Mouse (Mus musculus): ENCODE measurements around the gene Olfr709-ps1. TPM values are rescaled to one million over a fixed set of nuclear protein-coding genes. Genes with fewer than 3 reads are reported as not detected.

Olfr709-ps1 gene
- total RNA-seq (2023) = under 1 TPM; 0.20 to 0.21 TPM

GRCm38 (mm10) chr7:106932119-106932518, at the start of gene Olfr709-ps1:
Olfr709-ps1 (minus strand) TSS chr7:106932219.

GRCm38 (mm10) chr7:106975353-106975752, 43.3 kb upstream of the Olfr709-ps1 start, which contains the start of gene Olfr711:
Olfr711 (minus strand) TSS chr7:106975453.

GRCm38 (mm10) chr7:106963837-106964236, 31.8 kb upstream of the Olfr709-ps1 start, which contains the start of gene Olfr6:
Olfr6 (minus strand) TSS chr7:106963937.

GRCm38 (mm10) chr7:106948212-106948611, 16.2 kb upstream of the Olfr709-ps1 start, which contains the start of gene Olfr710:
Olfr710 (minus strand) TSS chr7:106948312.

GRCm38 (mm10) chr7:106907676-106908075, 24.3 kb downstream of the Olfr709-ps1 start, which contains the start of gene Olfr1532-ps1:
Olfr1532-ps1 (plus strand) TSS chr7:106908001.

GRCm38 (mm10) chr7:106901141-106901540, 30.9 kb downstream of the Olfr709-ps1 start, which contains the start of gene Olfr707:
Olfr707 (minus strand) TSS chr7:106901241.

GRCm38 (mm10) chr7:106888062-106888461, 44.0 kb downstream of the Olfr709-ps1 start, which contains the start of gene Olfr706:
Olfr706 (minus strand) TSS chr7:106888162.

GRCm38 (mm10) chr7:106876791-106877190, 55.2 kb downstream of the Olfr709-ps1 start, which contains the start of gene Olfr705:
Olfr705 (minus strand) TSS chr7:106876891.

Other genes with a start within 250 kb of the Olfr709-ps1 start
- gene Olfr694, start 240.4 kb downstream of the Olfr709-ps1 start, total RNA-seq (2023) = not detected
- not detected for gene Olfr695, start 215.8 kb downstream of the Olfr709-ps1 start, total RNA-seq (2023)
- not detected for gene Olfr697, start 189.8 kb downstream of the Olfr709-ps1 start, total RNA-seq (2023)
- not detected for gene Olfr698, start 176.8 kb downstream of the Olfr709-ps1 start, total RNA-seq (2023)
- not detected for gene Olfr699, start 139.0 kb downstream of the Olfr709-ps1 start, total RNA-seq (2023)
- gene Olfr700, start 123.4 kb downstream of the Olfr709-ps1 start, total RNA-seq (2023) = not detected
- not detected for gene Olfr701, start 118.1 kb downstream of the Olfr709-ps1 start, total RNA-seq (2023)
- gene Olfr702, start 98.3 kb downstream of the Olfr709-ps1 start, total RNA-seq (2023) = not detected
- not detected for gene Olfr703, start 88.9 kb downstream of the Olfr709-ps1 start, total RNA-seq (2023)
- not detected for gene Olfr704, start 69.0 kb downstream of the Olfr709-ps1 start, total RNA-seq (2023)
- gene Olfr705, start 55.3 kb downstream of the Olfr709-ps1 start, total RNA-seq (2023) = not detected
- not detected for gene Olfr706, start 44.1 kb downstream of the Olfr709-ps1 start, total RNA-seq (2023)
- gene Olfr707, start 31.0 kb downstream of the Olfr709-ps1 start, total RNA-seq (2023) = not detected
- not detected for gene Olfr1532-ps1, start 24.2 kb downstream of the Olfr709-ps1 start, total RNA-seq (2023)
- gene Olfr710, start 16.1 kb upstream of the Olfr709-ps1 start, total RNA-seq (2023) = not detected
- not detected for gene Olfr6, start 31.7 kb upstream of the Olfr709-ps1 start, total RNA-seq (2023)
- not detected for gene Olfr711, start 43.2 kb upstream of the Olfr709-ps1 start, total RNA-seq (2023)
- not detected for gene Olfr2, start 73.9 kb upstream of the Olfr709-ps1 start, total RNA-seq (2023)
- not detected for gene Olfr713, start 99.0 kb upstream of the Olfr709-ps1 start, total RNA-seq (2023)
- not detected for gene Olfr714, start 138.8 kb upstream of the Olfr709-ps1 start, total RNA-seq (2023)
- gene Olfr17, start 161.0 kb upstream of the Olfr709-ps1 start, total RNA-seq (2023) = not detected
- not detected for gene Olfr715b, start 178.2 kb upstream of the Olfr709-ps1 start, total RNA-seq (2023)
- not detected for gene Olfr715, start 198.9 kb upstream of the Olfr709-ps1 start, total RNA-seq (2023)
- not detected for gene Olfr716, start 206.1 kb upstream of the Olfr709-ps1 start, total RNA-seq (2023)
- not detected for gene Nlrp14, start 234.8 kb upstream of the Olfr709-ps1 start, total RNA-seq (2023)